Mouse (Mus musculus) hindbrain, embryonic 11.5 days (tissue): Measurements from ENCODE around the gene Fam193b. TPM values are rescaled to one million over a fixed set of nuclear protein-coding genes. Genes with fewer than 3 reads are reported as not detected.
A peak's percentile ranks its signal among the peaks of the same experiment; 100 is the strongest.

ENCODE experiments used
- ATAC-seq: fragments of 200-750 bp; cut with Nextera tagmentation; 2 replicates; pipeline ENCODE4 v1.8.0; 2017; ENCODE audit warnings: mild to moderate bottlenecking, moderate TSS enrichment, moderate library complexity; ENCODE audit not compliant: low FRiP score
- DNase-seq: peaks from one replicate; pipeline ENCODE4 v3.0.0-alpha.2; 2015; ENCODE audit warnings: low spot score
- H3K27ac ChIP-seq: fragments of 300-500 bp; sonication (generic); 2 replicates; pipeline ENCODE4 v1.5.1; 2014; ENCODE audit warnings: mild to moderate bottlenecking, low read depth, low read length
- H3K27me3 ChIP-seq: fragments of 300-500 bp; sonication (generic); 2 replicates; pipeline ENCODE4 v1.6.1; 2014; ENCODE audit warnings: mild to moderate bottlenecking, low read length, moderate library complexity, mixed read lengths; ENCODE audit not compliant: control insufficient read depth, insufficient read depth
- H3K36me3 ChIP-seq: fragments of 300-500 bp; sonication (generic); 2 replicates; pipeline ENCODE4 v1.6.1; 2014; ENCODE audit warnings: mild to moderate bottlenecking, low read length, moderate library complexity, mixed read lengths; ENCODE audit not compliant: control insufficient read depth, insufficient read depth
- H3K4me1 ChIP-seq: fragments of 300-500 bp; sonication (generic); replicated peaks from 2 replicates; pipeline ENCODE4 v1.6.1; 2014; ENCODE audit warnings: low read length, mixed read lengths; ENCODE audit not compliant: control insufficient read depth, insufficient read depth
- H3K4me2 ChIP-seq: fragments of 300-500 bp; sonication (generic); replicated peaks from 2 replicates; pipeline ENCODE4 v1.6.1; 2014; ENCODE audit warnings: mild to moderate bottlenecking, low read depth, low read length
- H3K4me3 ChIP-seq: fragments of 300-500 bp; sonication (generic); 2 replicates; pipeline ENCODE4 v1.5.1; 2014; ENCODE audit warnings: low read depth, low read length
- H3K9ac ChIP-seq: fragments of 300-500 bp; sonication (generic); 2 replicates; pipeline ENCODE4 v1.6.1; 2014; ENCODE audit warnings: low read depth, low read length
- H3K9me3 ChIP-seq: fragments of 300-500 bp; sonication (generic); 2 replicates; pipeline ENCODE4 v1.6.1; 2016; ENCODE audit warnings: low read length; ENCODE audit not compliant: control insufficient read depth
- WGBS: fragments of 180-500 bp; shearing (Covaris S2); extraction: QIAGEN DNeasy Blood & Tissue Kit; methylation state at CpG from one replicate; pipeline ENCODE4 v1.1.7; 2014; 5-methylcytosine and 5-hydroxymethylcytosine counted together
- polyA plus RNA-seq: library from polyadenylated mRNA; unstranded; fragments of >200 nt; fragmentation: Nextera tagmentation; extraction: Ambion mirVana; gene quantifications from 2 replicates; pipeline ENCODE4 v1.2.1, GENCODE M21; 2014

Gene Fam193b
- polyA plus RNA-seq, 1 experiment from 2014 or later, result 45.9 TPM

- Histone ChIP-seq H3K27ac (no peak overlapping the region), H3K27me3 (no peaks in the 10 kb centered on the region), H3K9ac (no peak overlapping the region), H3K4me1 (no peaks in the 10 kb centered on the region), H3K36me3 (peaks cover 8% of the 10 kb centered on the region; the same call in 1 of the 2 replicates), H3K9me3 (no peaks in the 10 kb centered on the region), H3K4me2 (no peak overlapping the region), H3K4me3 (no peak overlapping the region)
- no peak for ATAC-seq
- whole genome bisulfite sequencing, result 5% methylated on average over 3 of the region's 3 CpGs
- peak; percentile 92 for DNase-seq
Measured at GRCm38 (mm10) chr13:55601611-55602010, 30.7 kb upstream of the Fam193b start.

- no peaks in the 10 kb centered on the region for H3K27me3 ChIP-seq
- peak overlapping the region; percentile 78 for H3K4me3 ChIP-seq
- no peaks in the 10 kb centered on the region for H3K9me3 ChIP-seq
- no peaks in the 10 kb centered on the region for H3K4me1 ChIP-seq
- no peak overlapping the region; the same call in 1 of the 2 replicates for H3K27ac ChIP-seq
- WGBS, result 30% methylated on average over 9 of the region's 9 CpGs
- ATAC-seq (no peak), DNase-seq (peak; percentile 27)
- peaks cover 9% of the 10 kb centered on the region; the same call in 1 of the 2 replicates for H3K36me3 ChIP-seq
- peak overlapping the region; percentile 83 for H3K9ac ChIP-seq
- H3K4me2 ChIP-seq, result peak overlapping the region; percentile 81
Measured at GRCm38 (mm10) chr13:55600657-55601056, 29.7 kb upstream of the Fam193b start.

GRCm38 (mm10) chr13:55599566-55600540 lies 28.9 kb upstream of the Fam193b start, which contains the start of gene B4galt7:
B4galt7 (plus strand) TSS chr13:55599896.
- H3K4me1 ChIP-seq, result no peaks in the 10 kb centered on the region
- H3K9ac ChIP-seq, result peak within 1 kb of the TSS; percentile 83
- H3K4me2 ChIP-seq, result peak within 1 kb of the TSS; percentile 81
- ATAC-seq (peak; percentile 90), DNase-seq (peak; percentile 87)
- H3K36me3 ChIP-seq, result peaks cover 9% of the 10 kb centered on the region; the same call in 1 of the 2 replicates
- peak within 1 kb of the TSS; percentile 78 for H3K4me3 ChIP-seq
- H3K27me3 ChIP-seq, result no peaks in the 10 kb centered on the region
- no peaks in the 10 kb centered on the region for H3K9me3 ChIP-seq
- WGBS, result 10% methylated on average over 51 of the region's 51 CpGs
- H3K27ac ChIP-seq, result peak within 1 kb of the TSS; percentile 43; the same call in 1 of the 2 replicates

- H3K36me3 ChIP-seq, result peaks cover 9% of the 10 kb centered on the region; the same call in 1 of the 2 replicates
- 0 out of 2 replicates have a peak, but pooled peaks cover 2% of the 10 kb centered on the region for H3K4me1 ChIP-seq
- ATAC-seq (no peak), DNase-seq (no peak)
- no peak overlapping the region for H3K4me2 ChIP-seq
- 96% methylated on average over 12 of the region's 12 CpGs for WGBS
- H3K27ac ChIP-seq, result no peak overlapping the region
- H3K9ac ChIP-seq, result no peak overlapping the region
- no peaks in the 10 kb centered on the region for H3K9me3 ChIP-seq
- H3K4me3 ChIP-seq, result no peak overlapping the region
- H3K27me3 ChIP-seq, result no peaks in the 10 kb centered on the region
Measured at GRCm38 (mm10) chr13:55596802-55597201, 25.9 kb upstream of the Fam193b start.

GRCm38 (mm10) chr13:55595375-55595774 lies 24.5 kb upstream of the Fam193b start:
- no peak overlapping the region for H3K4me2 ChIP-seq
- WGBS, result 90% methylated on average over 12 of the region's 12 CpGs
- no peak overlapping the region for H3K4me3 ChIP-seq
- no peak for ATAC-seq
- no peak for DNase-seq
- 0 out of 2 replicates have a peak, but pooled peaks cover 2% of the 10 kb centered on the region for H3K4me1 ChIP-seq
- H3K9ac ChIP-seq, result no peak overlapping the region
- H3K27me3 ChIP-seq, result no peaks in the 10 kb centered on the region
- peaks cover 9% of the 10 kb centered on the region; the same call in 1 of the 2 replicates for H3K36me3 ChIP-seq
- no peaks in the 10 kb centered on the region for H3K9me3 ChIP-seq
- H3K27ac ChIP-seq, result no peak overlapping the region

GRCm38 (mm10) chr13:55593254-55593747 lies 22.4 kb upstream of the Fam193b start:
- WGBS, result 1% methylated on average over 31 of the region's 31 CpGs
- Histone ChIP-seq H3K9me3 (no peaks in the 10 kb centered on the region), H3K27me3 (no peaks in the 10 kb centered on the region), H3K36me3 (peaks cover 9% of the 10 kb centered on the region; the same call in 1 of the 2 replicates), H3K4me2 (peak overlapping the region; percentile 56), H3K4me1 (0 out of 2 replicates have a peak, but pooled peaks cover 2% of the 10 kb centered on the region), H3K9ac (peak overlapping the region; percentile 75), H3K27ac (0 out of 2 replicates have a peak overlapping the region, but pooled peaks have one; percentile 9), H3K4me3 (peak overlapping the region; percentile 76)
- DNase-seq (no peak), ATAC-seq (peak; percentile 85)

GRCm38 (mm10) chr13:55592512-55593253 lies 21.8 kb upstream of the Fam193b start:
- H3K4me1 ChIP-seq, result 0 out of 2 replicates have a peak, but pooled peaks cover 2% of the 10 kb centered on the region
- DNase-seq (peak; percentile 98), ATAC-seq (peak; percentile 97)
- peak overlapping the region; percentile 76 for H3K4me3 ChIP-seq
- peak overlapping the region; percentile 75 for H3K9ac ChIP-seq
- H3K9me3 ChIP-seq, result no peaks in the 10 kb centered on the region
- H3K27me3 ChIP-seq, result no peaks in the 10 kb centered on the region
- 0 out of 2 replicates have a peak overlapping the region, but pooled peaks have one; percentile 9 for H3K27ac ChIP-seq
- peak overlapping the region; percentile 56 for H3K4me2 ChIP-seq
- 4% methylated on average over 29 of the region's 29 CpGs for WGBS
- peaks cover 9% of the 10 kb centered on the region; the same call in 1 of the 2 replicates for H3K36me3 ChIP-seq

GRCm38 (mm10) chr13:55591961-55592490 lies 21.1 kb upstream of the Fam193b start:
- Histone ChIP-seq H3K27ac (no peak overlapping the region), H3K4me3 (no peak overlapping the region), H3K36me3 (peaks cover 7% of the 10 kb centered on the region; the same call in 1 of the 2 replicates), H3K9me3 (no peaks in the 10 kb centered on the region), H3K4me2 (no peak overlapping the region), H3K27me3 (no peaks in the 10 kb centered on the region), H3K4me1 (0 out of 2 replicates have a peak, but pooled peaks cover 2% of the 10 kb centered on the region), H3K9ac (no peak overlapping the region)
- ATAC-seq (no peak), DNase-seq (no peak)
- WGBS, result 80% methylated on average over 4 of the region's 4 CpGs
